Mouse (Mus musculus) CH12.LX (cell line): ENCODE measurements around the gene Sipa1l2. TPM values are rescaled to one million over a fixed set of nuclear protein-coding genes. Genes with fewer than 3 reads are reported as not detected.

Experiments
- DNase-seq: peaks from one replicate; pipeline ENCODE4 v3.0.0-alpha.2; 2013; ENCODE audit errors: extremely low read depth
- H3K27ac ChIP-seq: 2 replicates; pipeline ENCODE4 v1.5.1; 2012; ENCODE audit warnings: low read depth, mild to moderate bottlenecking, control low read depth, moderate library complexity; ENCODE audit not compliant: insufficient read depth
- H3K27me3 ChIP-seq: replicated peaks from 2 replicates; pipeline ENCODE3; 2012; ENCODE audit warnings: inconsistent platforms
- H3K36me3 ChIP-seq, 2 experiments: replicated peaks in 1 of 2; 2 replicates each; pipeline versions ENCODE3 to v1.6.1; 2012; ENCODE audit warnings: inconsistent platforms in 1 of 2, low read length in 1 of 2, mild to moderate bottlenecking in 1 of 2, mixed read lengths in 1 of 2, moderate library complexity in 1 of 2; ENCODE audit not compliant: control insufficient read depth in 1 of 2, insufficient read depth in 1 of 2
- H3K4me1 ChIP-seq, 2 experiments: 2 replicates each; pipeline ENCODE4 v1.6.1; 2012; ENCODE audit warnings: inconsistent platforms in 1 of 2, moderate library complexity in 1 of 2; ENCODE audit not compliant: insufficient read depth in 2 of 2, control insufficient read depth in 1 of 2
- H3K4me2 ChIP-seq: 2 replicates; pipeline ENCODE4 v1.6.1; 2012; ENCODE audit warnings: low read depth, mild to moderate bottlenecking, control low read depth; ENCODE audit not compliant: poor library complexity, insufficient read depth, severe bottlenecking
- H3K4me3 ChIP-seq, 3 experiments: fragments of 150-350 bp in 1 of 3; sonication (generic) in 1 of 3; replicated peaks in 1 of 3; 2 replicates each; pipeline versions ENCODE3 to v1.5.1; 2011 to 2012; ENCODE audit warnings: low read depth in 2 of 3, low read length in 2 of 3, mild to moderate bottlenecking in 2 of 3, moderate library complexity in 2 of 3, control low read depth in 1 of 3, improper control_type of control experiment in 1 of 3, inconsistent platforms in 1 of 3, mixed read lengths in 1 of 3; ENCODE audit not compliant: poor library complexity in 1 of 3
- H3K79me2 ChIP-seq: replicated peaks from 2 replicates; pipeline ENCODE4 v1.6.1; 2012; ENCODE audit warnings: mild to moderate bottlenecking, moderate library complexity; ENCODE audit not compliant: control insufficient read depth, poor library complexity, insufficient read depth, severe bottlenecking; ENCODE audit errors: extremely low read depth
- H3K9ac ChIP-seq: 2 replicates; pipeline ENCODE4 v1.6.1; 2012; ENCODE audit warnings: low read depth, mild to moderate bottlenecking, control low read depth, moderate library complexity; ENCODE audit not compliant: insufficient read depth
- H3K9me3 ChIP-seq: replicated peaks from 2 replicates; pipeline ENCODE3; 2012; ENCODE audit warnings: low read length, inconsistent platforms, mixed read lengths
- CHD1 ChIP-seq: IDR thresholded peaks from 2 replicates; pipeline ENCODE4 v1.6.1; 2012; ENCODE audit warnings: low read depth, low read length, improper control_type of control experiment, inconsistent platforms
- CTCF ChIP-seq, 2 experiments: IDR thresholded peaks in 1 of 2; conservative IDR thresholded peaks in 1 of 2; 2 replicates each; pipeline ENCODE4 v1.5.1; 2011 to 2012; ENCODE audit warnings: low read depth in 2 of 2, low read length in 2 of 2, improper control_type of control experiment in 1 of 2, inconsistent platforms in 1 of 2, mild to moderate bottlenecking in 1 of 2, moderate library complexity in 1 of 2
- E2F4 ChIP-seq: IDR thresholded peaks from 2 replicates; pipeline ENCODE4 v1.6.1; 2011; ENCODE audit warnings: low read depth, low read length, improper control_type of control experiment; ENCODE audit not compliant: insufficient replicate concordance
- ELF1 ChIP-seq: IDR thresholded peaks from 2 replicates; pipeline ENCODE4 v1.6.1; 2014; ENCODE audit warnings: low read depth, mild to moderate bottlenecking, inconsistent platforms, low read length, improper control_type of control experiment
- IRF4 ChIP-seq: IDR thresholded peaks from 2 replicates; pipeline ENCODE4 v1.6.1; 2014; ENCODE audit warnings: low read depth, mild to moderate bottlenecking, inconsistent platforms, low read length, improper control_type of control experiment
- JUN ChIP-seq: IDR thresholded peaks from 2 replicates; pipeline ENCODE4 v1.6.1; 2011; ENCODE audit warnings: low read depth, mild to moderate bottlenecking, low read length, improper control_type of control experiment, moderate library complexity; ENCODE audit not compliant: insufficient read depth
- KAT2A ChIP-seq: IDR thresholded peaks from 2 replicates; pipeline ENCODE4 v1.6.1; 2012; ENCODE audit warnings: low read length, improper control_type of control experiment, inconsistent platforms; ENCODE audit not compliant: insufficient replicate concordance
- MXI1 ChIP-seq: IDR thresholded peaks from 2 replicates; pipeline ENCODE4 v1.6.1; 2011; ENCODE audit warnings: mild to moderate bottlenecking, low read depth, low read length, improper control_type of control experiment
- NELFE ChIP-seq: IDR thresholded peaks from 2 replicates; pipeline ENCODE4 v1.6.1; 2011; ENCODE audit warnings: low read depth, low read length, improper control_type of control experiment
- NRF1 ChIP-seq: IDR thresholded peaks from 2 replicates; pipeline ENCODE4 v1.6.1; 2014; ENCODE audit warnings: low read depth, mild to moderate bottlenecking, inconsistent platforms, low read length, improper control_type of control experiment, moderate library complexity
- PAX5 ChIP-seq: IDR thresholded peaks from 2 replicates; pipeline ENCODE4 v1.6.1; 2012; ENCODE audit warnings: low read length, inconsistent platforms, mixed read lengths
- POLR2A ChIP-seq: IDR thresholded peaks from 2 replicates; pipeline ENCODE4 v1.6.1; 2011; ENCODE audit warnings: low read depth, mild to moderate bottlenecking, improper control_type of control experiment, low read length
- POLR2AphosphoS2 ChIP-seq: IDR thresholded peaks from 2 replicates; pipeline ENCODE4 v1.6.1; 2011; ENCODE audit warnings: low read depth, low read length, improper control_type of control experiment
- RAD21 ChIP-seq: IDR thresholded peaks from 2 replicates; pipeline ENCODE4 v1.6.1; 2011; ENCODE audit warnings: low read depth, mild to moderate bottlenecking, low read length, improper control_type of control experiment, moderate library complexity
- RCOR1 ChIP-seq: conservative IDR thresholded peaks from 2 replicates; pipeline ENCODE4 v1.6.1; 2012; ENCODE audit warnings: low read depth, mild to moderate bottlenecking, inconsistent platforms, low read length, improper control_type of control experiment
- SIN3A ChIP-seq: IDR thresholded peaks from 2 replicates; pipeline ENCODE4 v1.6.1; 2012; ENCODE audit warnings: low read length, improper control_type of control experiment, inconsistent platforms
- TBP ChIP-seq: conservative IDR thresholded peaks from 2 replicates; pipeline ENCODE4 v1.6.1; 2011; ENCODE audit warnings: low read depth, low read length, improper control_type of control experiment
- UBTF ChIP-seq: IDR thresholded peaks from 2 replicates; pipeline ENCODE4 v1.6.1; 2012; ENCODE audit warnings: low read depth, mild to moderate bottlenecking, inconsistent platforms, low read length, improper control_type of control experiment, moderate library complexity
- USF1 ChIP-seq: IDR thresholded peaks from 2 replicates; pipeline ENCODE4 v1.6.1; 2014; ENCODE audit warnings: low read depth, mild to moderate bottlenecking, inconsistent platforms, low read length, improper control_type of control experiment
- ZC3H11A ChIP-seq: IDR thresholded peaks from 2 replicates; pipeline ENCODE4 v1.6.1; 2012; ENCODE audit warnings: low read depth, mild to moderate bottlenecking, inconsistent platforms, low read length, improper control_type of control experiment
- ZMIZ1 ChIP-seq: IDR thresholded peaks from 2 replicates; pipeline ENCODE4 v1.6.1; 2012; ENCODE audit warnings: low read depth, mild to moderate bottlenecking, inconsistent platforms, low read length, improper control_type of control experiment
- dilution Hi-C: fragments of 300-500 bp; cut with MboI; formaldehyde crosslinking; loops from 2 replicates; pipeline ENCODE4 v1.14.3; 2020; ENCODE audit warnings: low sequenced_read_pairs; ENCODE audit not compliant: extremely low pct_unique_long_range_greater_than_20kb, extremely low pct_ligation_motif_present
- in situ Hi-C: fragments of 300-500 bp; cut with MboI; formaldehyde crosslinking; loops from 3 replicates; pipeline ENCODE4 v1.14.3; 2019; ENCODE audit warnings: low sequenced_read_pairs, low pct_ligation_motif_present, low pct_unique_long_range_greater_than_20kb, mixed read lengths
- polyA plus RNA-seq: library from polyadenylated mRNA; unstranded; fragments of >175 nt; gene quantifications from 2 replicates; pipeline ENCODE4 v1.2.1, GENCODE M21; 2012; ENCODE audit warnings: low read depth; ENCODE audit not compliant: insufficient read length
- total RNA-seq, 2 experiments: library from RNA; depleted of rRNA; stranded (reverse); fragments of 300-350 nt in 1 of 2; fragments of >200 nt in 1 of 2; gene quantifications; 2 replicates each; pipeline ENCODE4 v1.2.3; 2012 to 2014

Gene Sipa1l2
- total and polyA plus RNA-seq, 3 experiments = 2.0 to 5.6 (median 2.7) TPM

DNA sequence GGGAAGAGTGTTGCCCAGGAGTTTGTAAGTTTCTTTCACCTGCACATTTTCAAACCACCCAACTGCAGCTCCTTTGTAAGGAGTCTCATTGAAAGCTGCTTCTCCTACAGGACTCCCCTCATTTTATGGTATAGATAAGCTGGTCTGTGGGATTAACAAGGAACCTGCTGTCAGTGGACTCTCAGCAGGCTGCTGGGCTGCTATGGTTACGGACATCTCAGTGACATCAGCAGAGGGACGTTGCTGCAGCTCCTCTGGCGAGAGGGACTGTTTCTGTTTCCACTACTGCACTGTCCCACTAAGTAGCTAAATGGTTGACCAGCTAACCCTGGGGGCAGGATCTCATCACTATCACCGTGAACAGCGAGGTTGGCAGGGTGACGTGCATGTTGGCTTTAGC is 120.6 kb downstream of the Sipa1l2 start:
- no peaks in the 10 kb centered on the region for H3K9me3 ChIP-seq
- no peaks in the 10 kb centered on the region for H3K27me3 ChIP-seq
- in situ Hi-C loops = no loop called here
- no peak overlapping the region for H3K4me2 ChIP-seq
- peaks cover 21 to 52% of the 10 kb centered on the region in 2 experiments for H3K36me3 ChIP-seq
- no peak for DNase-seq
- H3K27ac ChIP-seq = no peak overlapping the region
- peaks cover 2 to 10% of the 10 kb centered on the region in 2 experiments; a peak in 3 of 4 replicates for H3K4me1 ChIP-seq
- TF ChIP-seq RAD21 (no peak), E2F4 (no peak), POLR2AphosphoS2 (no peak), RCOR1 (no peak), POLR2A (no peak), MXI1 (no peak), UBTF (no peak), NELFE (no peak), CTCF (conservative IDR thresholded peaks at IDR 0.05 in 1 of 2, IDR thresholded peaks at IDR 0.05 in 1 of 2; ENCODE audit: low read depth in 2 of 2, low read length in 2 of 2) (no peak), KAT2A (no peak), IRF4 (no peak), USF1 (no peak), PAX5 (no peak), ELF1 (no peak), ZMIZ1 (no peak), TBP (no peak), SIN3A (no peak)
- dilution Hi-C loops = no loop called here
- no peak overlapping the region for H3K9ac ChIP-seq
- H3K79me2 ChIP-seq = no peaks in the 10 kb centered on the region
- no peak overlapping the region for H3K4me3 ChIP-seq

DNA sequence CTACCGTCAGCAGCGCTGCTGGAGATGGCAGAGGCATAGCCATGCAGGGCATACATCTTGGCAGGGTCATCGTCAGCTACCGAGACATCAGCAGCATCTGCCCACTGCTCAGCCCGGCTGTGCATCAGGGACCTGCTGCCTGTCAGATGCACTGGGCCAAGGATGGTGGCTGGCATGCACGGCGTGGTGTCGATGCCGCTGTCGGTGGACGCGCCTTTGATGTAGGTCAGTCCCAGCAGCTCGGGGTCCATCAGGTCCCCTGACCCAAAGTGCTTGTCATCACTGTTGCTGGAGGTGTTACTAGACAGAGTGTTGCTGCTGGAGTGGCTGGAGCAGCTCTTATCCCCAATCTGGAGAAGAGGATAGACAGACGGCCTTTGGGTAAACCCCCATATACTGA is 122.1 kb downstream of the Sipa1l2 start:
- dilution Hi-C loops = no loop called here

More for the DNA sequence above, 122.1 kb downstream of the Sipa1l2 start:
- H3K9ac ChIP-seq = no peak overlapping the region
- no peak overlapping the region for H3K4me2 ChIP-seq
- H3K27ac ChIP-seq = no peak overlapping the region
- no peak for TF ChIP-seq KAT2A
- TF ChIP-seq RAD21 = no peak
- TF ChIP-seq JUN = no peak
- TF ChIP-seq E2F4 = no peak
- no peak for TF ChIP-seq NRF1
- no peak for TF ChIP-seq PAX5
- TF ChIP-seq ZC3H11A = no peak
- TF ChIP-seq CHD1 = no peak
- TF ChIP-seq SIN3A = no peak
- peaks cover 2 to 12% of the 10 kb centered on the region in 2 experiments; a peak in 3 of 4 replicates for H3K4me1 ChIP-seq
- H3K9me3 ChIP-seq = no peaks in the 10 kb centered on the region
- no peaks in the 10 kb centered on the region for H3K79me2 ChIP-seq
- H3K4me3 ChIP-seq = no peak overlapping the region
- H3K27me3 ChIP-seq = no peaks in the 10 kb centered on the region
- in situ Hi-C loops = no loop called here
- DNase-seq = no peak
- peaks cover 26 to 52% of the 10 kb centered on the region in 2 experiments for H3K36me3 ChIP-seq
